Mouse (Mus musculus) colon, adult 2 months (tissue): ENCODE results near the gene Gm7324. TPM values are rescaled to one million over a fixed set of nuclear protein-coding genes. Genes with fewer than 3 reads are reported as not detected.

ENCODE experiments used
- polyA plus RNA-seq: library from polyadenylated mRNA; depleted of rRNA; stranded (reverse); fragments of >200 nt; gene quantifications from 2 replicates; pipeline ENCODE4 v1.2.3, GENCODE M21; 2012; rRNA removed

Gene Gm7324
- not detected in 2 replicates for polyA plus RNA-seq

GRCm38 (mm10) chr14:43697621-43698020 lies at the start of gene Gm7324:
Gm7324 (plus strand) TSS chr14:43697828.

GRCm38 (mm10) chr14:43677099-43677498 lies 20.5 kb upstream of the Gm7324 start, which contains the start of gene Gm8165:
Gm8165 (minus strand) TSS chr14:43677199.

GRCm38 (mm10) chr14:43727385-43727784 lies 29.8 kb downstream of the Gm7324 start, which contains the start of gene Gm16506:
Gm16506 (minus strand) TSS chr14:43727485.

GRCm38 (mm10) chr14:43747566-43747965 lies 49.9 kb downstream of the Gm7324 start, which contains the start of gene Gm6526:
Gm6526 (plus strand) TSS chr14:43747866.

Other genes with a start within 250 kb of the Gm7324 start
- gene Gm5799, start 154.3 kb upstream of the Gm7324 start, polyA plus RNA-seq, result not detected in 2 replicates
- gene Gm17654, start 118.7 kb upstream of the Gm7324 start, polyA plus RNA-seq, result not detected in 2 replicates
- gene Gm10375, start 89.8 kb upstream of the Gm7324 start, polyA plus RNA-seq, result not detected in 2 replicates
- gene Gm8165, start 20.6 kb upstream of the Gm7324 start, polyA plus RNA-seq, result not detected in 2 replicates
- gene Gm16506, start 29.7 kb downstream of the Gm7324 start, polyA plus RNA-seq, result not detected in 2 replicates
- gene Gm6526, start 50.0 kb downstream of the Gm7324 start, polyA plus RNA-seq, result not detected in 2 replicates
- not detected in 2 replicates for gene Gm8180, start 86.9 kb downstream of the Gm7324 start, polyA plus RNA-seq
- gene Ear1, start 177.7 kb downstream of the Gm7324 start, polyA plus RNA-seq, result not detected in 2 replicates
- not detected in 2 replicates for gene Ear10, start 225.7 kb downstream of the Gm7324 start, polyA plus RNA-seq
- gene Gm8113, start 227.6 kb downstream of the Gm7324 start, polyA plus RNA-seq, result 0.16 and 0.20 TPM in 2 replicates